Mouse (Mus musculus) granulocyte monocyte progenitor cell, adult 5-6 weeks (primary cell): Measurements from ENCODE around the gene Slc24a4. TPM values are rescaled to one million over a fixed set of nuclear protein-coding genes. Genes with fewer than 3 reads are reported as not detected.
"Not testable (repeated sequence)": the region's sequence is repeated elsewhere in the genome, so short reads cannot be mapped to it uniquely, and the experiment has no call there.

Source experiments
- ATAC-seq: replicated peaks from 2 replicates; pipeline ENCODE4 v1.8.0; 2016; ENCODE audit warnings: mild to moderate bottlenecking, moderate TSS enrichment, inconsistent platforms; ENCODE audit not compliant: poor library complexity, severe bottlenecking
- total RNA-seq, 2 experiments: library from RNA; stranded (forward) in 1 of 2; stranded (reverse) in 1 of 2; fragments of 200-712, 200-1000 nt in 1 of 2; fragments of >200 nt in 1 of 2; fragmentation: Nextera tagmentation in 1 of 2; gene quantifications; 2 replicates each; pipeline ENCODE4 v1.2.3; 2014 to 2017

The Slc24a4 gene
- total RNA-seq, 2 experiments from 2014 or later: not detected

- no peak for ATAC-seq
Measured at GRCm38 (mm10) chr12:102154815-102155214, 26.3 kb downstream of the Slc24a4 start.

GRCm38 (mm10) chr12:102164632-102165031 lies 36.1 kb downstream of the Slc24a4 start:
- no peak for ATAC-seq

- ATAC-seq: no peak
Measured at GRCm38 (mm10) chr12:102166691-102167261, 38.2 kb downstream of the Slc24a4 start.

- ATAC-seq: no peak
Measured at GRCm38 (mm10) chr12:102167302-102167701, 38.8 kb downstream of the Slc24a4 start.

- no peak for ATAC-seq
Measured at GRCm38 (mm10) chr12:102172746-102173145, 44.2 kb downstream of the Slc24a4 start.

- no peak for ATAC-seq
Measured at GRCm38 (mm10) chr12:102173345-102173744, 44.8 kb downstream of the Slc24a4 start.

GRCm38 (mm10) chr12:102180371-102181074 lies 52.0 kb downstream of the Slc24a4 start:
- ATAC-seq: no peak

GRCm38 (mm10) chr12:102181799-102182357 lies 53.3 kb downstream of the Slc24a4 start:
- ATAC-seq: peak; percentile 80

GRCm38 (mm10) chr12:102182621-102183020 lies 54.1 kb downstream of the Slc24a4 start:
- ATAC-seq: no peak

- ATAC-seq: peak; percentile 36
Measured at GRCm38 (mm10) chr12:102183201-102183600, 54.7 kb downstream of the Slc24a4 start.

GRCm38 (mm10) chr12:102190820-102191219 lies 62.3 kb downstream of the Slc24a4 start:
- no peak for ATAC-seq

GRCm38 (mm10) chr12:102201516-102201915 lies 73.0 kb downstream of the Slc24a4 start:
- no peak for ATAC-seq

GRCm38 (mm10) chr12:102202901-102203300 lies 74.4 kb downstream of the Slc24a4 start:
- no peak for ATAC-seq

GRCm38 (mm10) chr12:102206471-102206870 lies 77.9 kb downstream of the Slc24a4 start:
- no peak for ATAC-seq

- ATAC-seq: no peak
Measured at GRCm38 (mm10) chr12:102207245-102207644, 78.7 kb downstream of the Slc24a4 start.

GRCm38 (mm10) chr12:102210801-102211200 lies 82.3 kb downstream of the Slc24a4 start:
- no peak for ATAC-seq

- no peak for ATAC-seq
Measured at GRCm38 (mm10) chr12:102223404-102223803, 94.9 kb downstream of the Slc24a4 start.

GRCm38 (mm10) chr12:102224112-102224511 lies 95.6 kb downstream of the Slc24a4 start:
- ATAC-seq: not testable (repeated sequence)

GRCm38 (mm10) chr12:102225165-102225564 lies 96.6 kb downstream of the Slc24a4 start:
- ATAC-seq: no peak

GRCm38 (mm10) chr12:102235551-102235950 lies 107.0 kb downstream of the Slc24a4 start:
- ATAC-seq: no peak

- no peak for ATAC-seq
Measured at GRCm38 (mm10) chr12:102236317-102236716, 107.8 kb downstream of the Slc24a4 start.
